Mouse (Mus musculus): ENCODE measurements around the gene Scmh1. TPM values are rescaled to one million over a fixed set of nuclear protein-coding genes. Genes with fewer than 3 reads are reported as not detected.

The Scmh1 gene
- polyA plus RNA-seq, 1 experiment from 2014 or later = 55.2 TPM

GRCm38 (mm10) chr4:120372838-120373237 lies 32.2 kb upstream of the Scmh1 start:
- Histone ChIP-seq H3K9me3 (ENCODE audit: control insufficient read depth, low read depth, low read length) (no peaks in the 10 kb centered on the region), H3K9ac (replicated peaks; ENCODE audit: low read depth, low read length) (no peak overlapping the region), H3K4me3 (ENCODE audit: low read depth, low read length) (no peak overlapping the region), H3K4me2 (replicated peaks; ENCODE audit: low read depth, low read length) (no peak overlapping the region), H3K4me1 (ENCODE audit: control insufficient read depth, insufficient read depth, low read length) (no peaks in the 10 kb centered on the region), H3K36me3 (ENCODE audit: control insufficient read depth, insufficient read depth, low read length) (no peaks in the 10 kb centered on the region), H3K27me3 (ENCODE audit: control insufficient read depth, insufficient read depth, low read length) (no peaks in the 10 kb centered on the region), H3K27ac (ENCODE audit: low read length) (no peak overlapping the region)
- WGBS = 73% methylated on average over 3 of the region's 3 CpGs
- no peak for ATAC-seq (ENCODE audit: insufficient number of reproducible peaks, insufficient read depth, low FRiP score, low read depth)

DNA sequence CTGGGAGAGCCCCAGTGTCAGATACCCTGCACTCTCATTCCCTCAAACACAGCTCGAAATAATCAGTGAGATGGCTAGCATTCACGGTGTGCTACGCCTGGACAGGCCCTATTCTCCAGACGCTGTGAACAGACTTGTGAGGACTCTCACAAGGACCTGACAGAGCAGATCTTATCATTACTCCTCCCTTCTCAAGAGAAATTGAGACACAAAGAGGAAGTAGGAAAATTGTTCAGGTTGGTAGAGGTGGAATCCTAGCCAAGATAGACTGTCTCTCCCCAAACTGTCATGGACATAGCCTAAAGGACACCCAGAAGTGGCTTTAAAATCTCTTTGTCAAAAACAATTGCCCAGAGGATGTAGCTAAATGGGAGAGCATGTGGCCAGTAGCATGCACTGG lies 31.3 kb upstream of the Scmh1 start:
- Histone ChIP-seq H3K4me3 (ENCODE audit: low read depth, low read length) (no peak overlapping the region), H3K9me3 (ENCODE audit: control insufficient read depth, low read depth, low read length) (no peaks in the 10 kb centered on the region), H3K9ac (replicated peaks; ENCODE audit: low read depth, low read length) (no peak overlapping the region), H3K4me1 (ENCODE audit: control insufficient read depth, insufficient read depth, low read length) (no peaks in the 10 kb centered on the region), H3K36me3 (ENCODE audit: control insufficient read depth, insufficient read depth, low read length) (no peaks in the 10 kb centered on the region), H3K4me2 (replicated peaks; ENCODE audit: low read depth, low read length) (no peak overlapping the region), H3K27me3 (ENCODE audit: control insufficient read depth, insufficient read depth, low read length) (no peaks in the 10 kb centered on the region), H3K27ac (ENCODE audit: low read length) (no peak overlapping the region)
- ATAC-seq (ENCODE audit: insufficient number of reproducible peaks, insufficient read depth, low FRiP score, low read depth) = no peak
- WGBS = 39% methylated on average over 4 of the region's 4 CpGs

DNA sequence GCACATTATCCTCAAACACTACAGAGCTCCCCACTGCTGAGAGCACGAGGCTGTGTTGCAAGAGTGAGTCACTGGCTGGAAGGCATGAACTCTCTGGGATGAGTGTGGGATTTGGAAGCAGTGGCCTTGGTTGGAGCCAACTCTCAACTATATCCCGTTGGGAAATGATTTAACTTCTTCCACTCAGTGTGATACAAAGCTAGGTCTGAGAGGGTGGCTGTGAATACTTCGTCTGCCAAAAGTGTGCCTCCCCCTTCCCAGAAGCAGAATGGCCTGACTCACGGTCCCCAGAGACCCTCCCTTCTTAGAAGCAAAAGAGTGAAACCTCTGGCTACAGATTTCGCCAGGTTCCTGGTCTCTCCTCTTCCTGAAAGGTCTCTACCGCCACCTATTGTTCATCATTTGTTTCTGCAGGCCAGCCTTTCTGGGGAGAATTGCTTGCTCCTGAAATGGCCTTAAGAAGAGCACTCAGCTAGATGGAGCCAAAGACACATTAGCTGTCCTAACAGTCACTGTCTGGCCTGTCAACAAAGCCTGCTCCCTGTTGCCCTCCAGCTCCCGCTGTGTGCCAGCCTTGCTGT lies 24.2 kb upstream of the Scmh1 start:
- Histone ChIP-seq H3K27me3 (ENCODE audit: control insufficient read depth, insufficient read depth, low read length) (no peaks in the 10 kb centered on the region), H3K9ac (replicated peaks; ENCODE audit: low read depth, low read length) (no peak overlapping the region), H3K27ac (ENCODE audit: low read length) (no peak overlapping the region), H3K4me2 (replicated peaks; ENCODE audit: low read depth, low read length) (peak overlapping the region; percentile 24), H3K4me1 (ENCODE audit: control insufficient read depth, insufficient read depth, low read length) (no peaks in the 10 kb centered on the region), H3K36me3 (ENCODE audit: control insufficient read depth, insufficient read depth, low read length) (no peaks in the 10 kb centered on the region), H3K4me3 (ENCODE audit: low read depth, low read length) (no peak overlapping the region), H3K9me3 (ENCODE audit: control insufficient read depth, low read depth, low read length) (no peaks in the 10 kb centered on the region)
- ATAC-seq (ENCODE audit: insufficient number of reproducible peaks, insufficient read depth, low FRiP score, low read depth) = peak; percentile 64; the same call in 1 of the 2 replicates
- 6% methylated on average over 7 of the region's 7 CpGs for WGBS

DNA sequence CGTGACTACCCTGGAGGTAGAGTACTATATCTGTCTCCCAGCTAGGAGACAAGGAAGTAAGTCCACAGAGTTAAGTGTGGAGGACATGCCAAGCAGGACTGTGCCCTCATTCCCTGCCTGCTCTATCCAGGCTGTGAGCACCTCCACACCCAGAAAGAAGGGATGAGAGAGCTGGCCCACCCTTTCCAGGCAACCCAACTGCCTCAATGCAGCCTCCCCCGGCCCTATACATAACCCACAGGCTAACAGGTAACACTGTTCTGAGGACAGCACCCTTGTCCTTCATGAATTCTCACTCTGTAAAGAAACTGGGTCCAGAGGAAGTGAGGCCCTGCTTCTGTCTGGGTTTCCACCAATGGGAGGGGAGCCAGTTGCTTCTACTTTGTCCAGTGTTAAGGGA lies 19.6 kb upstream of the Scmh1 start:
- Histone ChIP-seq H3K27ac (ENCODE audit: low read length) (no peak overlapping the region), H3K4me1 (ENCODE audit: control insufficient read depth, insufficient read depth, low read length) (no peaks in the 10 kb centered on the region), H3K9ac (replicated peaks; ENCODE audit: low read depth, low read length) (no peak overlapping the region), H3K9me3 (ENCODE audit: control insufficient read depth, low read depth, low read length) (no peaks in the 10 kb centered on the region), H3K27me3 (ENCODE audit: control insufficient read depth, insufficient read depth, low read length) (no peaks in the 10 kb centered on the region), H3K4me3 (ENCODE audit: low read depth, low read length) (no peak overlapping the region), H3K36me3 (ENCODE audit: control insufficient read depth, insufficient read depth, low read length) (no peaks in the 10 kb centered on the region), H3K4me2 (replicated peaks; ENCODE audit: low read depth, low read length) (no peak overlapping the region)
- ATAC-seq (ENCODE audit: insufficient number of reproducible peaks, insufficient read depth, low FRiP score, low read depth) = no peak
- WGBS = 88% methylated on average over 2 of the region's 2 CpGs

DNA sequence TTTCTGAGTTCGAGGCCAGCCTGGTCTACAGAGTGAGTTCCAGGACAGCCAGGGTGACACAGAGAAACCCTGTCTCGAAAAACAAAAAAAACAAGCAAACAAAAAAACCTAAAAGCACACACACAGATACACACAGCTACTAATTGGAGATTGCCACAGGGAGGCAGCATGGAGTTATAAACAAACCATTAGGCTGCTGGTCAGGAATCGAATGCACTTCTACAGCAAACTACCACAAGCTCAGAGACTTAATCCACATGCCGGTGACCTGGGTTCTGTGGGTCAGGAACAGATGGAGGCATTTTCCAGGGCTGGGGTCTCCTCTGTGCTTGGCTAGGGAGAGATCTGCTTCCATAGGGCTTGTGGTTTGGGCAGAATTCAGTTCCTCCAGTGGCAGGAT lies 17.6 kb upstream of the Scmh1 start:
- no peak for ATAC-seq (ENCODE audit: insufficient number of reproducible peaks, insufficient read depth, low FRiP score, low read depth)

DNA sequence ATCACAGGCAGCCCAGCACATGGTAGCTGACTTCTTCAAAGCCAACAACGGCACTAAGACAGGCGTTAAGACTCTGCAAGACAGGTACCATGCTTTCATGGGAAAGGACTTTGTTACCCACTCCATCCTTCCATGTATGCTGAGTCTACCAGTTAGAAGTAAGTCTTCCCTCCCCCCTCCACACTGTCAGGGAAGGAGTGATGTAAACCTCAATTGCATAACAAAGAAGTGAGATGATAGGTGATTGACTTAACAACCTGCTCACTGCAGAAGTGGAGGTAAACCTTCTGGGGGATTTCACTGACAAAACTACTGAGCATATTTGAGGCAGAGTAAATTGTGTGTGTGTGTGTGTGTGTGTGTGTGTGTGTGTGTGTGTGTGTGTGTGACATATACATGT lies 17.1 kb upstream of the Scmh1 start:
- 78% methylated on average over 2 of the region's 2 CpGs for WGBS
- Histone ChIP-seq H3K9ac (replicated peaks; ENCODE audit: low read depth, low read length) (no peak overlapping the region), H3K9me3 (ENCODE audit: control insufficient read depth, low read depth, low read length) (no peaks in the 10 kb centered on the region), H3K4me1 (ENCODE audit: control insufficient read depth, insufficient read depth, low read length) (no peaks in the 10 kb centered on the region), H3K27ac (ENCODE audit: low read length) (no peak overlapping the region), H3K36me3 (ENCODE audit: control insufficient read depth, insufficient read depth, low read length) (no peaks in the 10 kb centered on the region), H3K4me3 (ENCODE audit: low read depth, low read length) (no peak overlapping the region), H3K27me3 (ENCODE audit: control insufficient read depth, insufficient read depth, low read length) (no peaks in the 10 kb centered on the region), H3K4me2 (replicated peaks; ENCODE audit: low read depth, low read length) (no peak overlapping the region)
- no peak for ATAC-seq (ENCODE audit: insufficient number of reproducible peaks, insufficient read depth, low FRiP score, low read depth)

More for the DNA sequence above, 17.6 kb upstream of the Scmh1 start:
- Histone ChIP-seq H3K9ac (replicated peaks; ENCODE audit: low read depth, low read length) (no peak overlapping the region), H3K27ac (ENCODE audit: low read length) (no peak overlapping the region), H3K4me2 (replicated peaks; ENCODE audit: low read depth, low read length) (no peak overlapping the region), H3K4me3 (ENCODE audit: low read depth, low read length) (no peak overlapping the region), H3K4me1 (ENCODE audit: control insufficient read depth, insufficient read depth, low read length) (no peaks in the 10 kb centered on the region), H3K36me3 (ENCODE audit: control insufficient read depth, insufficient read depth, low read length) (no peaks in the 10 kb centered on the region), H3K27me3 (ENCODE audit: control insufficient read depth, insufficient read depth, low read length) (no peaks in the 10 kb centered on the region), H3K9me3 (ENCODE audit: control insufficient read depth, low read depth, low read length) (no peaks in the 10 kb centered on the region)
- WGBS = 46% methylated on average over 4 of the region's 4 CpGs

GRCm38 (mm10) chr4:120388998-120389542 lies 16.0 kb upstream of the Scmh1 start:
- Histone ChIP-seq H3K27me3 (ENCODE audit: control insufficient read depth, insufficient read depth, low read length) (no peaks in the 10 kb centered on the region), H3K4me1 (ENCODE audit: control insufficient read depth, insufficient read depth, low read length) (no peaks in the 10 kb centered on the region), H3K9ac (replicated peaks; ENCODE audit: low read depth, low read length) (no peak overlapping the region), H3K9me3 (ENCODE audit: control insufficient read depth, low read depth, low read length) (no peaks in the 10 kb centered on the region), H3K4me2 (replicated peaks; ENCODE audit: low read depth, low read length) (no peak overlapping the region), H3K27ac (ENCODE audit: low read length) (no peak overlapping the region), H3K4me3 (ENCODE audit: low read depth, low read length) (no peak overlapping the region), H3K36me3 (ENCODE audit: control insufficient read depth, insufficient read depth, low read length) (no peaks in the 10 kb centered on the region)
- WGBS = 62% methylated on average over 3 of the region's 3 CpGs
- no peak for ATAC-seq (ENCODE audit: insufficient number of reproducible peaks, insufficient read depth, low FRiP score, low read depth)

GRCm38 (mm10) chr4:120389546-120389945 lies 15.5 kb upstream of the Scmh1 start:
- Histone ChIP-seq H3K4me1 (ENCODE audit: control insufficient read depth, insufficient read depth, low read length) (no peaks in the 10 kb centered on the region), H3K36me3 (ENCODE audit: control insufficient read depth, insufficient read depth, low read length) (no peaks in the 10 kb centered on the region), H3K27ac (ENCODE audit: low read length) (no peak overlapping the region), H3K4me2 (replicated peaks; ENCODE audit: low read depth, low read length) (no peak overlapping the region), H3K27me3 (ENCODE audit: control insufficient read depth, insufficient read depth, low read length) (no peaks in the 10 kb centered on the region), H3K9me3 (ENCODE audit: control insufficient read depth, low read depth, low read length) (no peaks in the 10 kb centered on the region), H3K9ac (replicated peaks; ENCODE audit: low read depth, low read length) (no peak overlapping the region), H3K4me3 (ENCODE audit: low read depth, low read length) (no peak overlapping the region)
- 70% methylated on average over 6 of the region's 6 CpGs for WGBS
- no peak for ATAC-seq (ENCODE audit: insufficient number of reproducible peaks, insufficient read depth, low FRiP score, low read depth)

DNA sequence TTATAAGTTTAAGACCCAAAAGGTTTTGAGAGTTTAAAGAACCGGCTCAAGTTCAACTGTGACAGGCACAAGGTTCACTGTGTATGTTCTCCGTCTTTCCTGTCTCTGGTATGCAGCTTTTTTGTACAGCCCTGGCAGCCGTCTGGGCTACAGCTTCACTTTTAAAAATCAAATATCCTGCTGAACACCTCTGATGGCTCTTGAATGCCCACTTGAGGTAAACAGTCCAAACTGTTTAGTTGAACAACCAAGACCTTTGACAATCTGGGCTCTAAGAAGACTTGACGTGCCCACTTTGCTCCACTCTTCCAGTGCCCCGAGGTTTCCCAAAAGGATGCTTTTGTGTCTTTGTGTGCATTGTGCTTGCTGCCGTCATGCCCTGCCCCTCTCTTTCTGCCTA lies 13.5 kb upstream of the Scmh1 start:
- no peaks in the 10 kb centered on the region for H3K9me3 ChIP-seq (ENCODE audit: control insufficient read depth, low read depth, low read length)
- H3K36me3 ChIP-seq (ENCODE audit: control insufficient read depth, insufficient read depth, low read length) = no peaks in the 10 kb centered on the region
- no peak overlapping the region for H3K27ac ChIP-seq (ENCODE audit: low read length)
- H3K4me2 ChIP-seq (replicated peaks; ENCODE audit: low read depth, low read length) = no peak overlapping the region
- ATAC-seq (ENCODE audit: insufficient number of reproducible peaks, insufficient read depth, low FRiP score, low read depth) = no peak
- no peak overlapping the region for H3K9ac ChIP-seq (replicated peaks; ENCODE audit: low read depth, low read length)
- no peaks in the 10 kb centered on the region for H3K4me1 ChIP-seq (ENCODE audit: control insufficient read depth, insufficient read depth, low read length)
- no peaks in the 10 kb centered on the region for H3K27me3 ChIP-seq (ENCODE audit: control insufficient read depth, insufficient read depth, low read length)
- 61% methylated on average over 6 of the region's 6 CpGs for WGBS
- H3K4me3 ChIP-seq (ENCODE audit: low read depth, low read length) = no peak overlapping the region

Measured in stomach, embryonic 14.5 days (tissue).